Mouse (Mus musculus) urinary bladder, adult 18-20 months (tissue): Measurements from ENCODE around the gene Ncapd2.

Source experiments
- DNase-seq, 2 experiments: peaks; one replicate each; pipeline ENCODE4 v3.0.0; 2022; ENCODE audit warnings: low spot score in 2 of 2, mixed read lengths in 2 of 2

Ncapd2 gene

DNA sequence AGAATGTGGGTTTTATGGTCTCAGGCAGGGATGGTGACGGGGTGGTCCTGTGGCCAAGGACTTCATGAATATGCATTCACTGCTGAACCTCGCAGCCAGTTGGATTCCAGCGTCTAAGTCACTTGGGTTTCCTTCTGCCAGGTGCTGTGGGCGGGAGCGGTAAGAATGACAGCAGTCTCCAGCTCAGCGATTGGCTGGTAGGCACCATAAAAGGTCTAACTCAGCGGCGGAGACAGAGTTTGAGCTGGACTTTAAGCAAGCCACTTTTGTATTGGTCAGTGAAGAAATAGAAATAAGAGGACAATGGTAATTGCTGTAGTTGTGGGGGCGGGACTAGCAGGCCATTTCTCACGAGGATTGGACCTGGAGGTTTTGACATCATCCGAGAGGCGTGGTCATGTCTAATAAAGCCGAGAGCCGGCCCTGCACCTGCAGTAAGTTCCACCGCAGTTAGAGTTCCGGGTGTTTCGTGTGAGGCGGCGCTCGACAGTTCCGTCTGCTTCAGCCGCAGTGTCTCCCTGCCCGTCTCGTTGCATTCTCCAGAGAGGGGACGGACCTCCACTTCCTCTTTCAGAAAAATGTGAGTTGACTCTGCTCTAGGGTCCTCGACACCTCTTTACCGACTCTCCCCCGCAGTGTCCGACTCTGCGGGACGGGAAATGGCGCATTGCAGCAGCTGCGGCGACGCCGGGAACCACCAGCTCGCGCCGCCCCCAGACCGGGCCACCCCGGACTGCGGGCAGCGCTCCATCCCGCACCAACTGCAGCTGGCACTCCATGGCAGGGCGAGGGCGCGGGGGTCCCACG, 23.9 kb upstream of the Ncapd2 start, which contains the start of gene Vamp1:
TSS of gene Vamp1 (plus strand) at position 404 of the 807 bp plus-strand sequence.
- DNase-seq: peak; percentile 90 to 92

DNA sequence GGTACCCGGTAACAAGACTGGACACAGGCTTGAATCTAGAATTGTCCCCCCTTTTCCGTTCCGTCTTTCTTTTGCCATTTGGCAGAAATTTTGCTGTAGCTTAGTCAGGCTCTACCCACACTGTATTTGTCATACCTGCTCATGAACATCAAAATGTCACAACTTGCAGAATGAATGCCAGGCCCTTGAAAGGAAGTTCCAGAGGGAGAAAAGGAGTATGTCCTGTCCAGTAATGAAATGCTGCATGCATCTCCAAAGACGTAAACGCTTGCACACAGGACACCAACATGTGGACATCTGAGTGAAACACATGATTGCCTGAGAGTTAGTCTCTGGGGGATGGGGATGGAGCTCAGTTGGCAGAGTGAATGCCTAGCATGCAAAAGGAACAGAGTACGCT, 22.2 kb upstream of the Ncapd2 start:
- DNase-seq: no peak

DNA sequence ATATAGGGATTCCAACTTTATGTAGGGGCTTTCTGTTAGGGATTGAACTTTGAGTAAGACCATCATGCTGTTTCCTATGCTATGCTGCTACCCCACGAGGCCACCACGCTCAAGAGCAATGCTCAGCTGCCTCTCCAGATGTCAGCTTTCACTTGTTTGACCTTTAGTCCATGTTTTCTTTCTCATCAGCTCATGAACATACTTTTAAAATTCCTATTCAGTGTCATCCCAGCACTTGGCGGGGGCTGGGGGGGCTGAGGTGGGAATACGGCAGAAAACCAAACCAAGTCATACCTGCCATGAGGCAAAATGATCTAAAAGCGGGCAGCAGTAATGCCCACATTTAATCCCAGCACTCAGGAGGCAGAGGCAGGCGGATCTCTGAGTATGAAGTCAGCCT, 21.6 kb upstream of the Ncapd2 start:
- DNase-seq: no peak

DNA sequence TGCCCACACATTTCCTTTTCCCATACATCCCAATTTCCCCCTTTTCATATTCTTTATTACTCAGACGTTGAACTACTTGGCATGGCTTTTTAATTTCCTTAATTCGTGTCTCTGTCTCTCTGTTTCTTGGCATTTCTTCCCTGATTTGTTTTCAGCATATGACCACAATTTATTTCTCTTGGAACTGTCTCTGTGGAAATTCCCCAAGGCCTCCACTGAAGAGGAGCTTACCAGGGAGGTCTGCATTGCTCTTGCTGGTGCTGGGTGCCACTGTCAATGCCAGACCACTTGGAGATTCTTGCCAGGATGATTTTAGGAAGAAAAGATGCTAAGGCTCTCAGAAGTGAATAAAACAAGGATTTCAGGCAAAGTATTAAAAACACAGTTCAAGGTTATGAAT, 21.1 kb upstream of the Ncapd2 start:
- DNase-seq: no peak

DNA sequence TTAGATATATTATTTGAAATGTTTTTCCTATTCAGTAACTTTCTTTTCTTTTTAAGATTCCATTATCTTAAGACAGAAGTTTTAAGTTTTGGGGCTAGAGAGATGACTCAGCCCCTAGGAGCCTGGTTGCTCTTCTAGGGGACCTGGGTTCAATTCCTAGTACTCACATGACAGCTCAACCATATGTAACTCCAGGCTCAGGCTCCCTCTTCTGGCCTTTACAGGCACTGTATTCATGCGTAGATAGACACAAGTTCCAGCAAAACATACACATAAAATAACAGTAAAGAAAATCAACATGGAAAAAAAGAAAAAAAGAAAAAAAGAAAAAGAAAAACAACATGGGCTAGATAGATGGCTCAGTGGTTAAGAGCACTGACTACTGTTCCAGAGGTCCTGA, 18.9 kb upstream of the Ncapd2 start:
- DNase-seq: no peak

DNA sequence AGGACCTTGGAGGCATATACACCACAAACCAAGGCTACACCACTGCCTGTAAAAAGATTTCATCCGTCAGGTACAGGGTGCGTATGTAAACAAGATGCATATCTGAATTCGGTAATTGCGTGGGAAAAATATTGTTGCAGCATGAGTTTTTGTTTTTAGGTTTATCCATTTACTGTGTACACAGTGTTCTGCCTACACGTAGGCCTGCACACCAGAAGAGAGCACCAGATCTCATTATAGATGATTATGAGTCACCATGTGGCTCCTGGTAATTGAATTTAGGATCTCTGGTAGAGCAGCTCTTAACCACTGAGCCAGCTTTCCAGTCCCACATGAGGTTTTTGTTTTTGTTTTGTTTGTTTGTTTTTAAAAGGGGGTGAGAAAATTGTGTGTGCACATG, 5.7 kb upstream of the Ncapd2 start:
- DNase-seq: no peak

DNA sequence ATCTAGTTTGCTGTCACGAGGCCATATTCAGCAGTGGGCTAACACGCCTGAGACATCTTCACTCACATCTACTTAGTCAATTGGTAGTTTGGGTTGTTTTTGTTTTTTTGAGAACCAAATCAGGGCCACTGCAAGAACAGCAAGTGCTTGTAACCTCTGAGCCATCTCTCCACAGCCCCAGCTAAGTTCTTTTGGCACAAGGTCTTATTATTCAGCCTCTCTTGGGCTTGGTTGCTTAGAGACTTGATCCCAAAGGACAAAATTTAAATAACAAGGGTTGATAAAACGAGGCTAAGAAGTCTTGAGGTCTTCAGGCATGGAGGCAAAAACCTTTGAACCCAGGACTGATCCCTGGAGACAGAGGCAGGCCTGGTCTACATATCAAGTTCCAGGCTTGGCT, 4.8 kb upstream of the Ncapd2 start:
- no peak for DNase-seq

DNA sequence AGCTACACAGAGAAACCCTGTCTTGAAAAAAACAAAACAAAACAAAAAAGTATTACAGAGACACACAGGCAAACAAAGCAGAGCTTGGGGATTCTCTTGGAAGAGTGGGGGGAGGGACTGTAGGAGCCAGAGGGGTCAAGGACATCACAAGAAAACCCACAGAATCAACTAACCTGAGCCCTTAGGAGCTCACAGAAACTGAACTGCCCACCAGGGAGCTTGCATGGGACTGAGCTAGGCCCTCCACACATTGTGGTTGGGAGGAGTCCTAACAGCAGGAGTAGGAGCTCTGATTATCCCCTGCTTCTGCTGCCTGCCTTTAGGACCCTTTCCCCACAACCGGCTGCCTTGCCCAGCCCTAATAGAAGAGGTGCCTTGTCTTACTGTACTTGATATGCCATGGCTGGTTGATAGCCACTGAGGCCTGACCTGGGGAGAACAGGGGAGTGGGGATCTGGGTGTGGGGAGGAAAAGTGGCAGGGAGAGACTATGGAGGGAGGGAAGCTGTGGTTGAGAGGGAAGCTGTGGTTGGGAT, 4.1 kb upstream of the Ncapd2 start:
- DNase-seq: no peak

DNA sequence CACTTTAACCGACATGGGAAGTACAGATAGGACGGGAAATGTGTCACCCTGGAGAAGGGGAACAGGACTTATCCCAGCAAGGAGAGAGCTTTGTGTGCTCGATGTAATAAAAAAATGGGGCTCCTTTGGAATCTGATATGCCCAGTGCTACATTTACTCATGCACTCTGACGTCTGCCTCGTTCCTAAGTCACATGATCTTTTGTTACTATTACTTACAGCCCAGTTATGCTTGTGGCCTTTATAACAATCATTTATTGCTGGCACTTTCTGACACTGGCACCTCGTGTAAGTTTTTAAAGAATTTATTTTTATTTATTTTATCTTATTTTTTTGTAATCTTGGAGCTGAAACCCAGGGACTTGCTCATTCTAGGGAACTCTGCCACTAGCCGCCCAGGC, 1.9 kb upstream of the Ncapd2 start:
- no peak for DNase-seq

DNA sequence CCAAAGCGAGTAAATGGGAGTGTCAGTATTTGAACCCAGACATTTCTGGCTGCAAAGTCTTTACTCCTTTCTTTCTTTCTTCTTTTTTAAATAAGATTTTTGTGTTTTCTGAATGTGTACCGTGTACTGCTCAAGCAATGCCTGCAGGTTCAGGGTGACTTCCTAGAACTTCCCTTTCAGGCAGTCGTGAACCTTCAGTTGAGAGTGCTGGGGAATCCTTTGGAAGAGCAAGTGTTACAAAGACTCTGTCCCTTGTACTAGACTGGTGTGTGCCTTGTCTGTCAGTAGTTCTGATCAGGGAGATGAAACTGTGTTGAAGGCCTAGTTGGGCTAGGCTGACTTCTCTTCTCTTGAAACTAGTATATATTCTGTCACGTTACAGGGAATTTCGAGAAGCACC, 1.3 kb upstream of the Ncapd2 start:
- DNase-seq: no peak

DNA sequence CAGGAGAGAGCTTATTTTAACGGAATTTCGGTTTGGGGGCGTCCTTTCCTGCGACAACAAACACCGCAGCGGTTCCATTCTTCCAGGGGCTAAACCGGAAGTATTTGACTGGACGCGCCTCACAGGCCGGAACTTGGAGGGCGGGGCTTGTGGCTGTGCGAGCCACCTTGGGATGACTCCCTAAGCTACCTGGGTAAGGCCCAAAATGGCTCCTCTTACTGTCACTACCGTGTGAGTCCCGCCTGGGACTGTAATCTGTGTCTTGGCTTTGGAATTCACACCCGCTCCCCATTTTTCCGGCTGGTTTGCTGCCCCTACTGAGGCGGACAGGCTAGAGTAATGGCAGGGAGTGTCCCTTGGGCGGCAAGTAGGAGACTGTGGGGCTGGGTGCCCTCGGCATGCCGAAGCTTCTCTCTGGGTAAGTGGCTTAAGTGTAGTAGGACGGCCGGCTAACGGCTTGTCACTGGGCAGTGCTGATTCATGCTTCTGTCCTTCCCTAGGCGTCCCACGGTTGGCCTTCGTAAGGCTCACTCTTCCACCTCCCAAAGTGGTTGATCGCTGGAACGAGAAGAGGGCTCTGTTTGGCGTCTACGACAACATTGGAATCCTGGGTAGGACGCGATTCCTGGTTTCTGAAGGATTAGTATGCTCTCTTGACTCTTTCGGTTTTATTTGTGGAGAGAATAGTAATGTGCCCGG, 664 bp upstream of the Ncapd2 start:
- peak; percentile 85 to 86 for DNase-seq

DNA sequence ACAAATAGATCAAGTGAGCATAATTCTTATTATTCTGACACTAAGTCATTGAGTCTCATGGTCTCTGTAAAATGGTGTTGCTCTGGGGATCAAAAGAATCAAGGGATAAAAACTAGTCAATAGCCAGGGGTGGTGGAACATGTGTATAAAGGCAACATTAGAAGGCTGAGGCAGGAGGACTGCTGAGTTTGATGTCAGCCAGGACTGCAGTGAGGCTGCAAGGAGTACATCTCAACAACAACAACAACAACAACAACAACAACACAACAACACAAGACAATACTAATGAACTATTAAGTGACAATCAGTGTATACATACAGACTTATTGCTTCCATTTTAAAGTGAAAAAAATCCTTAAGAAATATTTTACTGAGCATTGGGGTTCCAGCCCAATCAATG, 685 bp downstream of the Ncapd2 start:
- no peak for DNase-seq

DNA sequence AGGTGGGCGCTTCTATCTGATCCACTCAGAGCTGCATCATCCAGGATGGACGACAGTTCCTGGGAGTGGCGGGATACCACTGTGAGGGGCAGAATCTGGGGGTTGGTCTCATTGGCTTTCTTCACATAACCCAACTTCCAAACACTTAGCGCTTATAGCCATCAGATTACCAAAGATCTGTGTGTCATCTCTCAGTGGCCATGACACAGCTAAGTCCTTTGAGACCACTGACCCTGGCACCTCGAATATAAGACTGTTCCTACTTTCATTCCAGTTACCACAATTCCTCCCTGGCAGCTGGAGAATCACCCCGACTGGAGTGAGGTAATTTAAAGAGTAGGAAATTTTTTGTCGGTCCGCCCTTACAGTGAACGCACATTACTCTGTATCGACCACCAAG, 5.3 kb downstream of the Ncapd2 start:
- DNase-seq: no peak

DNA sequence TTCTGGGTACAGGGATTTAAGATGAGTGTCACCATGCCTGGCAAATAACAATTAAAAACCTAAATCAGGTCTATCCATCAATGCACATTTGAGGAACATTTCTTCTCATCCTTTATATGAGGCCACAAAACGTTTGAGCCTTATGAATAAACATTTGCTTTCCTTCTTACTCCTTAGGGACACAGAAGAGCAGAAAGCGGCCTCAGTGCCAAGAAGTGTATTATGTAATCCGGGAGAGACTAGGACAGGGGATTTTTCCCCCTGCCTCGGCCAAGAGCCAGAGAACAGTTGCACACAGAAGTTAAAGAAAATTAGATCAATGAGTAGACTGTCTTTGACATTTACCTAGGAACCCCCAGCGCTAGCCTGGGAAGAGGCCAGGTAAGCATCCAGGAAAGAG, 9.4 kb downstream of the Ncapd2 start:
- no peak for DNase-seq

DNA sequence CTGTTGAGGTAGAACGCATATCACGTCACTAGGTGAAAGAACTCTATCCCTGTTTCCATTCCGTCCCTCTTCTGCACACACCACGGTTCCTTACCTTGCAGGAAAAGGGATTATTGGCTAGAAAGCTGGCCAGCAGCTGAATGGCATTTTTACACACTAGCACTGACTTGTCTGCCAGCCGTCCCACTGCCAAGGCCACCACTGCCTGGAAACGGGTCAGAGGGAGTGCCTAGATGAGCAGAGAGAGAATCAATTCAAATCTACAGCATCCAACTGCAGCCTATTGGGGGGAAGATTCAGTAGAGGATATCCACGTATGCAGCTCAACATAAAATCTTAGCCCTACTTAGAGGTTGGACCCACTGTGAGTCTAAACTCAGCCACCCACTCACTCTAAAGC, 11.9 kb downstream of the Ncapd2 start:
- no peak for DNase-seq

DNA sequence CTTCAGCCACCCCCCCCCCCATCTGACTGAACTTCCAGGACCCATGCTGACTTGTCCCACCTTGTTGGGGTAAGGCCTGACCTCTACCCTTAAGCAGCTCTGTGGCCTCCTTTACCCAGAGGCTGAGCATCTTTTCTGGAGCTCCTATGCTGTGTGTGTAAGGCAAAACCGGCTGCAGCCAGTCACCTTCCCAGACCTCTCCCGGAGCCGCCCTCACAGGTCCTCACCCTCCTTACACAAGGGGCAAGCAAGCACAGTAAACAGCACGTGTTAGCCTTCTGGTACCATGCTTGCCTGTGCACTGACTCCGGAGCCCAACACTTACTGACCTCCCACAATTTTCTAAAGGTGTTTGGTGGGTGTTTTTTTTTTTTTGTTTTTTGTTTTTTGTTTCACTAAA, 16.0 kb downstream of the Ncapd2 start:
- no peak for DNase-seq

DNA sequence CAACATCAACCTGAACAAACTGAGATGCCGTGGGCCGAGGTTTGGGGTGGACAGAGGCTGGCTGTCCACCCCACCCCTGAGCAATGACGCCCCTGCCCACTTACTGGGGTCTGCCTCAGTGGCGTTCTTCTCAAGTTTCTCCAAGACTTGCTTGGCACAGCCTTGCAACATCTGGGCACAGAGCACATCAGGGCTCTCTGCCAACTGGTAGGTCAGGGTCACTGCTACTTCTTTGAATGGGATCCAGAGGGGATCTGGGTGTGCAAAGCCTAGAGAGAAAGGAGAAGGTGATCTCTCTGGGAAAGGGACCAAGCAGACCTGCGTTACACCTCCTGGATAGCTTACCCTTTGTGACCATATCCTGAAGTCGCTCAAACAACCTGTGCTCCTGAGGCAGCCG, 18.2 kb downstream of the Ncapd2 start:
- no peak for DNase-seq

DNA sequence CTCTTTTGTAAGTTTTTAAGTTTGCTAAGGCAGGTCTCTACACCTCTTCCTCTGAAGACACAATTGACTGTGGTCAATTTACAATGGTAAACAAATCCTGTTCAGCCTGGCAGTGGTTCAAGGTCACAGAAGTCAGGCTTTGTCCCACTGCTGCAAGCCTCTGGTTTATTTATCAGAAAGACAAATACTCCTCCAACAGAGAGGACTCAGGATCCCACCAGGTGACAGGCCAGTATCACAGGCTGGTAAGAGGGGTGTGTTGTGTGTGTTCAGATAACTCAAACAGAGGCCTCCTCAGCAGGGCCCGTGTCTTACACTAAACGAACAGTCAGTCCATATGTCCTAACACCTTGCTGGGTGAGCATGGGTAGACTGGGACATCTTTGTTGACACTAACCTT, 19.0 kb downstream of the Ncapd2 start:
- no peak for DNase-seq

DNA sequence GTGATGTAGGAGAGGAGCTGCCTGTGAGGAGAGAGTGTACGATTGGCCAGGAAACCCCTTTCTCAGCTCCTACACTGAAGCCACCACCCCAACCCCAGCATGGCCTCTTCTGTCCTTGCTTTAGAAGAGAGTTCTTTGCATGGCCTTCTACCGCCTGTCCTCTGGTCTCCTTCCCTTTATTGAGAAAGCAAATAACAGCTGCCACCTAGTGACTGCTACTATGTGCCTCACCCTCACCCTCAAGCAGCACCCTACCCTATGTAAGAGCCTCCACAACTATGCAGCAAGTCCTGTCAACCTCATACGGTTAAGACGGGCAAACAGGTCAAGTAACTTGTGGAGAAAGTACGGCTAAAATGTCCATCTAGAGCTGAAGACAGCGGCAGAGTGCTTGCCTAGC, 21.3 kb downstream of the Ncapd2 start:
- no peak for DNase-seq

DNA sequence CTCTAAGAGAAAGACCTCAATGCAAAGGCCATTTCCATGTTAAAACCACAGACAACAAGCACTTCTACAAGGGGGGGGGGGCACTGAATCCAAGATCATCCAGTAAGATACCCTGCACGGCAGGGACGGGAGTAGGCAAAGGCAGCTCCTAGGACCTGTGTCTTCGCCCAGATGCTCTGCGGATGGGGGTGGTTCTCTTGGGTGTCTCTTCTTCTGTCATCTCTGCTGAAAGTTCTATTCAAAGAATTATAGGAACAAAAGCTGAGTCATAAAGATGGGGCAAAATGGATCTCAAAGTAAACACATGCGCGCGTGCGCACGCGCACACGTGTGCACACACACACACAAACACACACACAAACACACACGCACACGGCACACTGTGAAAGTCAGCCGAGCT, 23.4 kb downstream of the Ncapd2 start:
- no peak for DNase-seq

DNA sequence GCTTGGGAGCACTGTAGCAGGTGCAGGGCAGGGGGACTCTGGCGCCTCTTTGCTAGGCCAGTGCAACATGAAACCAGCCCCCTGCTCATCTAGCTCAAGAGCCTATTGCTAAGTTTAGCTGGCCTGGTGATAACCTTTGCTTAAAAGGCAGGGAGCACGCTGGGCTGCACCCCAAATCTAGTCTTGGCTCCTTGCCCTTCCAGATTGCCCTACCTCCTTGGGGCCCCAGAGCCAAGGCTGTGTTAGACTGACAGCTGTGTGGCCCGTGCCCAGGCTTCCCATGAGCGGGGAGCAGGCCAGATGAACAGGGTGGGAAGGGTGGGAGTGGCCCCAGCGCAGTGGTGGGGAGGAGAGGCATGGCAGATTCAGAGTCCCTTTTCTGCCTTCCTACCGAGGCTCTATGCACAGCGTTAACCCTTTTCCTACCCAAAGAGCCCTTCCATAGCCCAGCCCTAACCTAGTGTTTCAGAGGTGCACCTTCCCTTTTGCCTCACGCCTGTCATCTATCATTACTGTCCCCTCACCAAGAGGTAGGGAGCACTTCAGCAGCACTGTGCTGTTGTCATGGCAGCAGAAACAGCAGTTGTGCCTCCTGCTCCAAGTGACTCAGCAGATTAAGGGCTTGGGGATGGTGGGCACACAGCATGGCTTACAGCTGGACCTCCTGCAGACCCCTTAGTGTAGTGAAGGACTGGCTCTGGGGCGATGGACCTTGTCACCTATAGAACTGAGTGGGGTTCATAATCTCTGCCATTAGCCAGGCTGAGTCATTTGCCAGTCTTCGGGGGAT, 24.4 kb downstream of the Ncapd2 start:
- no peak for DNase-seq

DNA sequence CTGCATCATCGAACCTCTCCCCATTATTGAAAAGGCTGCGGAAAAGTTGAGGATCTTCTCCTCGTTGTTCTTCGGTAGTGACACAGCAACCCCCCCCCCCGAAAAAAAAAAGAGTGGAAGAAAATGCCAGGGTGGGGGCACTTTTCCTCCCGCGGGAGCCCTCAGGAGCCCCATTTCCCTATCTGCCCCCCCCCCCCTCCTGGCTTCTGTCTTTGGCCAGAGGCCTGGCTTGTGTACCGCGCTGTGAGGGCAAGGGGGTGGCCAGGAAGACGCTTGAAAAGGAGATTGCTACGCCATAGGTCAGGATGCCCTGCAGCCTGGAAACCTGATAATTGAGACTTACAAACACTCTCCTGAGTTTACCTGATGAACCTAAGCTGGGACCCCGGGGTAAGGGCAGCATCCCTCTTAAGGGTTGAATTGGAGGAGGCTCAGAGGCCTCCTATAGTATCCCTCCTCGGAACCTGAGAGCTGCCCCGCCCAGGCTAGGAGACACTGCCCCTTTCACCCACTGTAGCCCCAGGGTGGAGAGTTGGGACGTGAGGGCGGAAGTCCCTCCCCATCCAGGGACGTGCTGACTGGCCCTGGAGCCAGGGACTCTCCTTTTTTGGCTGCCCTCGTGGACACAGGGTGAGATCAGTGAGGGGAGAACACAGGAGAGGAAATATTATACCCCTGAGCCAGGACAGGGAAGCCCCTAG, 25.3 kb downstream of the Ncapd2 start, which contains the start of gene Gapdh:
TSS of gene Gapdh (minus strand) at position 417 of the 701 bp plus-strand sequence.
- peak; percentile 72 to 88 for DNase-seq
